20 mouse cellular contexts compared by ENCODE assay signal in genomic region chr1:152024019-152024787, GRCm38 (mm10).
A peak's percentile ranks its signal among the peaks of the same experiment; 100 is the strongest.
DNase-seq lines count a peak whose midpoint lies in the region; ATAC-seq and TF ChIP-seq lines count a peak whose summit lies in the region.
"Had no signal": no experiment of that assay in that cellular context is flagged by ENCODE, and none has a peak within 500 bp of the region (broad histone marks: within the 10 kb centered on the region; RNA-seq: fewer than 3 reads in every experiment).

No protein-coding gene starts in this region.

- intact Hi-C loops in gastrocnemius, adult 2 months (cut with DNase I), result no loop called here

- no peak for TF ChIP-seq POLR2A in lung, adult 2 months (IDR thresholded peaks at IDR 0.05; ENCODE audit: borderline replicate concordance, extremely low read depth, low read depth, low read length)

- no peak for DNase-seq in gastrocnemius, adult 2 months
- no peak for DNase-seq in gastrocnemius, postnatal 25 days
- DNase-seq in lung, embryonic 14.5 days, result peak; percentile 57
- DNase-seq in lung, adult 2 months, result no peak
- peak; percentile 52 for DNase-seq in yolk sac, embryonic 10.5 days (ENCODE audit: low spot score)
- DNase-seq in heart, adult 11 months, result no peak
- DNase-seq in layer of hippocampus, adult 11-12 months (ENCODE audit: low spot score), result no peak
- DNase-seq: adrenal gland, postnatal 25 days; cerebellum, adult 2 months; heart, postnatal 4 days; kidney, adult 2 months; lung, postnatal 10 days; right cerebral cortex, postnatal 14 days had no signal

- no peak for ATAC-seq in lung, embryonic 14.5 days (ENCODE audit: insufficient read depth)
- ATAC-seq in intestine, embryonic 16.5 days, result 0 out of 2 replicates have a peak, but pooled peaks have one; percentile 39
- ATAC-seq: hindbrain, embryonic 16.5 days had no signal

- no peaks in the 10 kb centered on the region for H3K9me3 ChIP-seq in lung, embryonic 14.5 days (ENCODE audit: low read depth, low read length)
- H3K9me3 ChIP-seq in intestine, embryonic 16.5 days (ENCODE audit: control insufficient read depth, low read length), result no peaks in the 10 kb centered on the region
- H3K9me3 ChIP-seq: embryonic facial prominence, embryonic 12.5 days; neural tube, embryonic 12.5 days had no signal

- H3K27me3 ChIP-seq in lung, embryonic 14.5 days (ENCODE audit: insufficient read depth, low read length), result no peaks in the 10 kb centered on the region
- no peaks in the 10 kb centered on the region for H3K27me3 ChIP-seq in intestine, embryonic 16.5 days (replicated peaks; ENCODE audit: control insufficient read depth, insufficient read depth, low read length)
- H3K27me3 ChIP-seq: embryonic facial prominence, embryonic 12.5 days; neural tube, embryonic 12.5 days had no signal

- 52% methylated on average over 18 of the region's 18 CpGs for WGBS in lung, embryonic 14.5 days
- WGBS in lung, adult 2 months, result 65% methylated on average over 18 of the region's 18 CpGs
- 60% methylated on average over 18 of the region's 18 CpGs for WGBS in intestine, embryonic 16.5 days

- TF ChIP-seq CTCF in gastrocnemius, adult 2 months (IDR thresholded peaks at IDR 0.05), result no peak
- TF ChIP-seq CTCF in lung, embryonic 14.5 days (IDR thresholded peaks at IDR 0.05; ENCODE audit: low read depth), result no peak
- no peak for TF ChIP-seq CTCF in lung, adult 2 months (IDR thresholded peaks at IDR 0.05; ENCODE audit: insufficient read depth, low read length)

- peak overlapping the region; percentile 45 for H3K4me3 ChIP-seq in gastrocnemius, adult 2 months
- H3K4me3 ChIP-seq in lung, embryonic 14.5 days (ENCODE audit: low read depth, low read length), result no peak overlapping the region
- no peak overlapping the region for H3K4me3 ChIP-seq in lung, adult 2 months (replicated peaks; ENCODE audit: extremely low read depth, low read depth, low read length)
- H3K4me3 ChIP-seq in intestine, embryonic 16.5 days (ENCODE audit: low read length), result no peak overlapping the region
- H3K4me3 ChIP-seq: embryonic facial prominence, embryonic 12.5 days; forebrain, embryonic 10.5 days; layer of hippocampus, adult 2 months; left cerebral cortex, adult 2 months; neural tube, embryonic 12.5 days had no signal

- peak overlapping the region; percentile 5; the same call in 1 of the 2 replicates for H3K27ac ChIP-seq in gastrocnemius, adult 2 months
- H3K27ac ChIP-seq in lung, embryonic 14.5 days (ENCODE audit: low read depth), result no peak overlapping the region
- H3K27ac ChIP-seq in intestine, embryonic 16.5 days (ENCODE audit: low read length), result no peak overlapping the region
- H3K27ac ChIP-seq: embryonic facial prominence, embryonic 12.5 days; forebrain, embryonic 10.5 days; layer of hippocampus, adult 2 months; left cerebral cortex, adult 2 months; neural tube, embryonic 12.5 days had no signal

- H3K4me2 ChIP-seq in lung, embryonic 14.5 days, result no peak overlapping the region
- no peak overlapping the region for H3K4me2 ChIP-seq in intestine, embryonic 16.5 days (ENCODE audit: low read depth, low read length)
- H3K4me2 ChIP-seq: embryonic facial prominence, embryonic 12.5 days; neural tube, embryonic 12.5 days had no signal

- no peaks in the 10 kb centered on the region for H3K36me3 ChIP-seq in lung, embryonic 14.5 days (ENCODE audit: insufficient read depth)
- H3K36me3 ChIP-seq in intestine, embryonic 16.5 days (ENCODE audit: control insufficient read depth, insufficient read depth, low read length), result peaks cover 2% of the 10 kb centered on the region; the same call in 1 of the 2 replicates
- H3K36me3 ChIP-seq: neural tube, embryonic 12.5 days had no signal

- no peaks in the 10 kb centered on the region; the same call in 1 of the 2 replicates for H3K4me1 ChIP-seq in lung, embryonic 14.5 days (ENCODE audit: insufficient read depth)
- peaks cover 4% of the 10 kb centered on the region for H3K4me1 ChIP-seq in lung, adult 2 months (ENCODE audit: control insufficient read depth, insufficient read depth, low read length)
- H3K4me1 ChIP-seq in intestine, embryonic 16.5 days (ENCODE audit: control insufficient read depth, insufficient read depth, low read length), result 0 out of 2 replicates have a peak, but pooled peaks cover 7% of the 10 kb centered on the region
- H3K4me1 ChIP-seq: embryonic facial prominence, embryonic 12.5 days; forebrain, embryonic 10.5 days had no signal

- H3K9ac ChIP-seq in lung, embryonic 14.5 days, result no peak overlapping the region
- no peak overlapping the region for H3K9ac ChIP-seq in intestine, embryonic 16.5 days (ENCODE audit: low read depth, low read length)
- H3K9ac ChIP-seq: embryonic facial prominence, embryonic 12.5 days; neural tube, embryonic 12.5 days had no signal

Comparison
In these comparisons a context has a peak if more than half of its experiments do, and no peak if none do; other contexts are left out.
1. DNase-seq: peak in lung, embryonic 14.5 days (single experiment) and yolk sac, embryonic 10.5 days (single experiment); none in gastrocnemius, adult 2 months (single experiment), gastrocnemius, postnatal 25 days (single experiment), lung, adult 2 months (single experiment), heart, adult 11 months (single experiment) and layer of hippocampus, adult 11-12 months (single experiment).